Comparison of ENCODE assay signal across 8 mouse cellular contexts in genomic region chr2:172977409-172978130, GRCm38 (mm10). TPM values are rescaled to one million over a fixed set of nuclear protein-coding genes. Genes with fewer than 3 reads are reported as not detected.
DNase-seq lines count a peak whose midpoint lies in the region; ATAC-seq lines count a peak whose summit lies in the region.

Gene Spo11 (plus strand): TSS chr2:172977700.

- no peaks in the 10 kb centered on the region for H3K27me3 ChIP-seq in heart, embryonic 15.5 days
- no peaks in the 10 kb centered on the region for H3K27me3 ChIP-seq in hindbrain, embryonic 15.5 days
- no peaks in the 10 kb centered on the region for H3K27me3 ChIP-seq in midbrain, embryonic 15.5 days (replicated peaks)

- H3K4me3 ChIP-seq in heart, embryonic 15.5 days = peak within 1 kb of the TSS; percentile 3; the same call in 1 of the 2 replicates
- H3K4me3 ChIP-seq in hindbrain, embryonic 15.5 days = no peak within 1 kb of the TSS
- H3K4me3 ChIP-seq in midbrain, embryonic 15.5 days = no peak within 1 kb of the TSS

- H3K4me1 ChIP-seq in heart, embryonic 15.5 days (replicated peaks) = peaks cover 20% of the 10 kb centered on the region
- H3K4me1 ChIP-seq in hindbrain, embryonic 15.5 days (replicated peaks) = peaks cover 24% of the 10 kb centered on the region
- peaks cover 18% of the 10 kb centered on the region for H3K4me1 ChIP-seq in midbrain, embryonic 15.5 days

- no peaks in the 10 kb centered on the region for H3K9me3 ChIP-seq in heart, embryonic 15.5 days (replicated peaks)
- no peaks in the 10 kb centered on the region for H3K9me3 ChIP-seq in hindbrain, embryonic 15.5 days
- H3K9me3 ChIP-seq in midbrain, embryonic 15.5 days = no peaks in the 10 kb centered on the region

- no peak for DNase-seq in heart, adult 8-10 months (ENCODE audit: low spot score)
- peak; percentile 82 for DNase-seq in ZHBTc4 (ENCODE audit: low read depth, low spot score)
- peak; percentile 92 for DNase-seq in thymus, postnatal 4 days
- no peak for DNase-seq in Muller cell, postnatal 12 days (ENCODE audit: inconsistent ontology term)
- no peak for DNase-seq in gastrocnemius, adult 8-10 months (ENCODE audit: low spot score in 2 of 2)

- no peak within 1 kb of the TSS for H3K9ac ChIP-seq in heart, embryonic 15.5 days
- no peak within 1 kb of the TSS for H3K9ac ChIP-seq in hindbrain, embryonic 15.5 days
- H3K9ac ChIP-seq in midbrain, embryonic 15.5 days = no peak within 1 kb of the TSS

- no peak; the same call in 1 of the 2 replicates for ATAC-seq in heart, embryonic 15.5 days (replicated peaks; ENCODE audit: insufficient number of reproducible peaks, insufficient read depth, low FRiP score, low read depth)
- ATAC-seq in hindbrain, embryonic 15.5 days (ENCODE audit: low FRiP score, low read depth) = peak; percentile 52; the same call in 1 of the 2 replicates
- ATAC-seq in midbrain, embryonic 15.5 days (replicated peaks) = peak; percentile 60; the same call in 1 of the 2 replicates

- peak within 1 kb of the TSS; percentile 12; the same call in 1 of the 2 replicates for H3K27ac ChIP-seq in heart, embryonic 15.5 days
- H3K27ac ChIP-seq in hindbrain, embryonic 15.5 days (replicated peaks) = no peak within 1 kb of the TSS; the same call in 1 of the 2 replicates
- H3K27ac ChIP-seq in midbrain, embryonic 15.5 days = peak within 1 kb of the TSS; percentile 36; the same call in 1 of the 2 replicates

- 23% methylated on average over 14 of the region's 14 CpGs for WGBS in heart, embryonic 15.5 days
- WGBS in hindbrain, embryonic 15.5 days = 15% methylated on average over 14 of the region's 14 CpGs
- 13% methylated on average over 14 of the region's 14 CpGs for WGBS in midbrain, embryonic 15.5 days

- H3K36me3 ChIP-seq in heart, embryonic 15.5 days = no peaks in the 10 kb centered on the region
- no peaks in the 10 kb centered on the region for H3K36me3 ChIP-seq in hindbrain, embryonic 15.5 days
- no peaks in the 10 kb centered on the region for H3K36me3 ChIP-seq in midbrain, embryonic 15.5 days (replicated peaks)

- H3K4me2 ChIP-seq in heart, embryonic 15.5 days = peak within 1 kb of the TSS; percentile 41
- H3K4me2 ChIP-seq in hindbrain, embryonic 15.5 days = peak within 1 kb of the TSS; percentile 19
- peak within 1 kb of the TSS; percentile 31 for H3K4me2 ChIP-seq in midbrain, embryonic 15.5 days

RNA-seq across cellular contexts. Expression of gene Spo11, which starts in this region (rescaled TPM):
- 0.74 TPM in 1 of 2 replicates, not detected in the other for polyA plus RNA-seq in heart, embryonic 15.5 days (2015; fragmentation: Nextera tagmentation; extraction: Ambion mirVana)
- total RNA-seq in heart, adult 8-10 months (2022) = not detected
- 0.96 and 1.4 TPM in 2 replicates for polyA plus RNA-seq in hindbrain, embryonic 15.5 days (2015; fragmentation: Nextera tagmentation; extraction: Ambion mirVana)
- 1.4 TPM in 2 replicates for polyA plus RNA-seq in midbrain, embryonic 15.5 days (2015; fragmentation: Nextera tagmentation; extraction: Ambion mirVana)
- not detected for total RNA-seq in gastrocnemius, adult 8-10 months (2022)

Comparison
In these comparisons a context has a peak if more than half of its experiments do, and no peak if none do; other contexts are left out.
1. DNase-seq: peak in ZHBTc4 (single experiment) and thymus, postnatal 4 days (single experiment); none in heart, adult 8-10 months (single experiment), Muller cell, postnatal 12 days (single experiment) and gastrocnemius, adult 8-10 months (0 of 2).
2. Peak in every context shown above with its lines, with median percentiles within 50 percentile points of each other: H3K4me2 ChIP-seq.